Mouse (Mus musculus) large intestine, adult 2 months (tissue): ENCODE results near the gene Olfr1364. TPM values are rescaled to one million over a fixed set of nuclear protein-coding genes. Genes with fewer than 3 reads are reported as not detected.

Experiments used
- DNase-seq: peaks from one replicate; pipeline ENCODE4 v3.0.0-alpha.2; 2012; ENCODE audit warnings: low read depth, low spot score
- WGBS: fragments of 180-500 bp; shearing (Covaris S2); methylation state at CpG from one replicate; pipeline ENCODE4 v1.1.7; 2018; 5-methylcytosine and 5-hydroxymethylcytosine counted together
- polyA plus RNA-seq: library from polyadenylated mRNA; depleted of rRNA; stranded (reverse); fragments of >200 nt; gene quantifications from 2 replicates; pipeline ENCODE4 v1.2.3, GENCODE M21; 2012; rRNA removed

Olfr1364 gene
- not detected in 2 replicates for polyA plus RNA-seq

DNA sequence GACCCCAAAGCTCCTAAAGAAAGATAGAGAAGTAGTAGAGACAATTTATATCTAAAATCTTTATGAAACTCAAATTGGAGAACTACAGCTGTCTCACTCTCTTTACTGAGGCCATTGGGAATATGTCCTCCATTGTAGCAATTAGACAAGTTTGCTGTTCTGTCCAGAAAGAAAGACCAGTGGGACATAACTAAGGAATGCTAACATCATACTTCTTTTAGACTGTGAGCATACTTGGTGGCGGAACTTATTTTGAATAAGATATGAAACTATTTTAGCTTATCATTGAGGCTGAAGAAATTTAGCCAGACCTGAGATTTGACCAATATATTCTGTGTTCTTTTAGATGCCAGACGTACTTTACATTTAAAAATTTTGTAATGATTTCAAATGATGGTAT is at the start of gene Olfr1364:
Gene Olfr1364, minus strand, starts transcription at position 101 of the 400 bp plus-strand sequence.
- no peak for DNase-seq
- 86% methylated on average over 2 of the region's 2 CpGs for WGBS

- no peak for DNase-seq
These were observed 32.4 kb upstream of the Olfr1364 start, which contains the start of gene Olfr1362 for GRCm38 (mm10) chr13:21613922-21614321. Gene Olfr1362 (minus strand): TSS chr13:21614022.

GRCm38 (mm10) chr13:21591618-21592017 is 10.1 kb upstream of the Olfr1364 start:
- DNase-seq, result no peak
- 63% methylated on average over 2 of the region's 2 CpGs for WGBS

DNA sequence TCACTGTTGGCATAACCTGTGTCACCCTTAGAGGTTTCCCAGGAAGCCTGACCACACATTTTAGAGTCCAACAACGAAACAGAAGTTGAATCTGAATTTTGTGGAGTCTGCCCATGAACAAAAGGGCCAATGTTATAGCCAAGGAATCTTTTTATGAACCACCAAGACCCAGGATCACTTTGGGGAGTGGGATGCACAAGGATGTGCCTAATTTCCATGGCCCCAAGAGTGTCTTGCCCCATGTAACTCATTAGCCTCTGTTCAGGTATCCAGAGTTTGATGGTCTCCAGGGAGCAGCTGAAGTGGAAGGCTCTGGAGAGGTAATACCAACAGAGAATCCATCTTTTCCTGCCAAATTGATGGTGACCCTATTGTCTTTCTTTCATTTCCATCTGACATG is 21.8 kb downstream of the Olfr1364 start, which contains the start of gene Olfr1535:
Gene Olfr1535, minus strand, starts transcription at position 101 of the 400 bp plus-strand sequence.
- no peak for DNase-seq
- 36% methylated on average over 1 of the region's 1 CpGs for WGBS

DNA sequence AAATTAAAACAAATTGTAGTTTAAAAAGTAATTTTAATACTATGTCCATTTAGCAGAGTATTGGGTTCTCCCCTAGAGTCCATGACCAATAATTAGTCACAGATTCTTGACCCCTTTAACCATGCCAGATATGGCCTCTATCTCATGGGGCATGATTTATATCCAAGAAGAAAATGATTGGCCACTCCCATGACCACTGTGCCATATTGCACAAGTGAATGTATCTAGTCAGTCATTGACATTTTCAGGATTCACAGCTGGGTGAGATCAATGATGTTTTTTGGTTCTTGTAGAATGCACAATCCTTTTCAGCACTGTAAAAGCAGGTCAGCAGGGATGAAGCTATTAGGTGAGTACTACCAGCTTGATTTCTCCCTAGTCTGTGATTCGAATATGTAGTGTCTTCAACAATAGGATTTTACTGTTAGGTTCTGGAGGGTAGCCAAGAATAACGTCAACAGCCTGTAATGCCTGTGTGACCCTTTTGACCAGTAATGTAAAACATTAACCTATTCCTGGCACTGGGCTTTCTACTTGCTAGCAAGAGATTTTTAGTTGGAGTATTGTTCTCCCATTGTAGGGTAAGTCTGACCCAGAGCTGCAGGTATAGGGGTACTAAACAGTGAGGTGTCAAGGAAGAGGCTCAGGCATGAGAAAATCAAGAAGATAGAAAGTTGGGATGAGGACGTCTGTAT is 31.0 kb downstream of the Olfr1364 start:
- no peak for DNase-seq
- WGBS, result 16% methylated on average over 3 of the region's 3 CpGs

GRCm38 (mm10) chr13:21549487-21549886 is 32.1 kb downstream of the Olfr1364 start:
- DNase-seq, result no peak
- 91% methylated on average over 3 of the region's 3 CpGs for WGBS

DNA sequence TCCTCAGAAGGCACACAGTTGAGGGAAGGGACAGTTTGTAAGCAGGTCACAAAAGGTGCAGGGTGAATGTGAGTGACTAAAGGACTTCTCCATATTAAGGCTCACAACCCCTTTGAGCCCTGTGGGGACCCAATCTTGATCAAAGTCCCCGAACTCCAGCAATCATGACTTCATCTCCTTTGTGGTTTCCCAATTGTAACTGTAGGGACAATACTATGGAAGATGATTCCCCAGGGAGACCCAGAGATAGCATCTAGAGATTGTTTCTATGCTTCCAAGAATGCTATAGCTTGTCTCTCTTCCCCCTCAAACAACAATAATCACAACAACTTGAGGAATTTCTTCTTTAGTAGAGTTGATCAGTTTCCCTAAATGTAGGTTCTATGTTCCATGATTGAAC is 38.9 kb downstream of the Olfr1364 start, which contains the start of gene Olfr1366:
Gene Olfr1366, minus strand, starts transcription at position 101 of the 400 bp plus-strand sequence.
- DNase-seq, result no peak
- 71% methylated on average over 1 of the region's 1 CpGs for WGBS

- WGBS, result under 1% methylated on average over 39 of the region's 39 CpGs
- DNase-seq, result peak; percentile 68
These were observed 50.8 kb downstream of the Olfr1364 start, which contains the start of gene Zkscan8 for GRCm38 (mm10) chr13:21530781-21531201. Gene Zkscan8 (minus strand): TSS chr13:21531120.

DNA sequence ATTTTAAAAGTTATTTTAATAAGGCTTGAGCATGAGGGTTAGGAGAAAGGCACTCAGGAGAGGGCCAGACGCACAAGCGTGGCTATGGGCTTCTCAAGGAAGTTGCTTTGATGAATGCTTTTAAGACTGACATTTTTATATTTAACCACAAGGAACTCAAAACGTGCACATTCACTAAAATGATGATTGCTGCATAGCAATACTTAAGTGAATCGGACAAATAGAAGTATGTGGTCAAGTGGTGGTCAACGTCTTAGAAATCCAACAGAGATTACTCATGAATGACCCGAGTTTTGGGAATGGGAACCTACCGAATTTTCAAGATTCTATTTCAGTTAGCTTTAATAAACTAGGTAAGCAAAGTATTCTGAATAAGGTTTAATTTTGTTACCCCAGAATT is 51.4 kb downstream of the Olfr1364 start:
- DNase-seq, result no peak
- WGBS, result 45% methylated on average over 7 of the region's 7 CpGs

Other genes with a start within 250 kb of the Olfr1364 start
- gene Olfr1367, start 234.8 kb downstream of the Olfr1364 start, polyA plus RNA-seq, result not detected in 2 replicates
- gene Zscan12, start 218.9 kb downstream of the Olfr1364 start, polyA plus RNA-seq, result 0.78 and 0.86 TPM in 2 replicates
- gene Zkscan3, start 179.0 kb downstream of the Olfr1364 start, polyA plus RNA-seq, result 11.2 and 21.9 TPM in 2 replicates
- gene Pgbd1, start 140.7 kb downstream of the Olfr1364 start, polyA plus RNA-seq, result 0.27 and 0.70 TPM in 2 replicates
- 8.3 and 11.0 TPM in 2 replicates for gene Zscan26, start 128.0 kb downstream of the Olfr1364 start, polyA plus RNA-seq
- gene Nkapl, start 113.2 kb downstream of the Olfr1364 start, polyA plus RNA-seq, result 0.10 TPM in 1 of 2 replicates, not detected in the other
- 0.21 and 0.44 TPM in 2 replicates for gene Zkscan4, start 102.9 kb downstream of the Olfr1364 start, polyA plus RNA-seq
- not detected in 2 replicates for gene Gm10065, start 102.3 kb downstream of the Olfr1364 start, polyA plus RNA-seq
- gene AK157302, start 86.5 kb downstream of the Olfr1364 start, polyA plus RNA-seq, result 0.08 and 0.09 TPM in 2 replicates
- 23.7 and 33.7 TPM in 2 replicates for gene Gm11273, start 80.3 kb downstream of the Olfr1364 start, polyA plus RNA-seq
- gene Zkscan8, start 50.6 kb downstream of the Olfr1364 start, polyA plus RNA-seq, result 1.7 and 2.7 TPM in 2 replicates
- gene Olfr1366, start 39.0 kb downstream of the Olfr1364 start, polyA plus RNA-seq, result not detected in 2 replicates
- not detected in 2 replicates for gene Olfr1535, start 21.9 kb downstream of the Olfr1364 start, polyA plus RNA-seq
- not detected in 2 replicates for gene Olfr1362, start 32.3 kb upstream of the Olfr1364 start, polyA plus RNA-seq
- not detected in 2 replicates for gene Olfr11, start 60.8 kb upstream of the Olfr1364 start, polyA plus RNA-seq
- gene Olfr1361, start 81.6 kb upstream of the Olfr1364 start, polyA plus RNA-seq, result not detected in 2 replicates
- gene Olfr1360, start 95.6 kb upstream of the Olfr1364 start, polyA plus RNA-seq, result not detected in 2 replicates
- gene Olfr1359, start 116.4 kb upstream of the Olfr1364 start, polyA plus RNA-seq, result not detected in 2 replicates
- gene Hist1h2bl, start 134.4 kb upstream of the Olfr1364 start, polyA plus RNA-seq, result 14.2 and 16.3 TPM in 2 replicates
- 23.0 and 39.3 TPM in 2 replicates for gene Hist1h2ai, start 134.7 kb upstream of the Olfr1364 start, polyA plus RNA-seq
- 33.4 and 59.9 TPM in 2 replicates for gene Hist1h3h, start 135.9 kb upstream of the Olfr1364 start, polyA plus RNA-seq
- 4.5 and 5.5 TPM in 2 replicates for gene Hist1h2bm, start 140.3 kb upstream of the Olfr1364 start, polyA plus RNA-seq
- gene Hist1h4j, start 153.3 kb upstream of the Olfr1364 start, polyA plus RNA-seq, result 3.6 and 5.5 TPM in 2 replicates
- 44.1 and 68.7 TPM in 2 replicates for gene Hist1h4k, start 168.7 kb upstream of the Olfr1364 start, polyA plus RNA-seq
- 14.9 and 16.4 TPM in 2 replicates for gene Hist1h2ak, start 172.1 kb upstream of the Olfr1364 start, polyA plus RNA-seq
- gene Hist1h2bn, start 172.4 kb upstream of the Olfr1364 start, polyA plus RNA-seq, result 3.5 and 9.7 TPM in 2 replicates
- gene Hist1h1b, start 198.9 kb upstream of the Olfr1364 start, polyA plus RNA-seq, result 4.2 and 4.5 TPM in 2 replicates
- 46.3 and 55.3 TPM in 2 replicates for gene Hist1h3i, start 201.6 kb upstream of the Olfr1364 start, polyA plus RNA-seq
- gene Hist1h2an, start 205.5 kb upstream of the Olfr1364 start, polyA plus RNA-seq, result 7.4 and 15.3 TPM in 2 replicates
- 2.1 and 5.4 TPM in 2 replicates for gene Hist1h2bp, start 205.7 kb upstream of the Olfr1364 start, polyA plus RNA-seq
- 23.8 and 61.7 TPM in 2 replicates for gene Hist1h2bq, start 228.4 kb upstream of the Olfr1364 start, polyA plus RNA-seq
- gene Hist1h2ao, start 228.7 kb upstream of the Olfr1364 start, polyA plus RNA-seq, result not detected in 2 replicates
- 0.98 TPM in 1 of 2 replicates, not detected in the other for gene Hist1h4m, start 230.0 kb upstream of the Olfr1364 start, polyA plus RNA-seq